9 mouse cellular contexts compared by ENCODE assay signal in the genomic region with DNA sequence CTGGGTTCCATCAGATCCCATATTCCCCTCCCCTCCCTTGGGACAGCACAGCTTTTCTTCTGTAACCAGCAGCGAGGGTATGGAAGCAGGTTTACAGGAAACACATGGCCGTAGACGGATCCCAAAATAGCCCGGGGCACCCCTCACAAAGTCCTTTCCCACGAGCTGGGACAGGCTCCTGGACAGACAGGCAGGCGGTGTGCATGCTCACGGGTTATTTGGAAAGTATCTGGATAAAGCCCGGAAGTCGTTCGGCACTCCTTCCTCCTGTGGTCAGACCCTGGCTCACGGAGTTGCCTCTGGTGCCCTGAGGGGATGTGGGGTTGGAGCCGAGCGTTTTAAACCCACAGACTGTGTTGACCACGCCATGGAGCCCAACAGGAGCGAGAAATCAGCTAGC. TPM values are rescaled to one million over a fixed set of nuclear protein-coding genes. Genes with fewer than 3 reads are reported as not detected.
DNase-seq lines count a peak whose midpoint lies in the region; ATAC-seq lines count a peak whose summit lies in the region.
"Had no signal": no experiment of that assay in that cellular context is flagged by ENCODE, and none has a peak within 500 bp of the region (broad histone marks: within the 10 kb centered on the region; RNA-seq: fewer than 3 reads in every experiment).

No protein-coding gene starts in this region.

- no peaks in the 10 kb centered on the region for H3K9me3 ChIP-seq in hindbrain, embryonic 10.5 days
- no peaks in the 10 kb centered on the region for H3K9me3 ChIP-seq in hindbrain, embryonic 13.5 days
- no peaks in the 10 kb centered on the region for H3K9me3 ChIP-seq in embryonic facial prominence, embryonic 13.5 days
- no peaks in the 10 kb centered on the region for H3K9me3 ChIP-seq in heart, embryonic 15.5 days (replicated peaks)
- H3K9me3 ChIP-seq in limb, embryonic 11.5 days (ENCODE audit: control insufficient read depth, low read length), result no peaks in the 10 kb centered on the region
- no peaks in the 10 kb centered on the region for H3K9me3 ChIP-seq in hindbrain, embryonic 14.5 days (ENCODE audit: control insufficient read depth, low read length)

- H3K36me3 ChIP-seq in hindbrain, embryonic 10.5 days, result peaks cover 69% of the 10 kb centered on the region
- no peaks in the 10 kb centered on the region for H3K36me3 ChIP-seq in hindbrain, embryonic 13.5 days
- H3K36me3 ChIP-seq in embryonic facial prominence, embryonic 13.5 days, result peaks cover 28% of the 10 kb centered on the region
- H3K36me3 ChIP-seq in heart, embryonic 15.5 days, result peaks cover 19% of the 10 kb centered on the region
- peaks cover 5% of the 10 kb centered on the region; the same call in 1 of the 2 replicates for H3K36me3 ChIP-seq in limb, embryonic 11.5 days (ENCODE audit: control insufficient read depth, insufficient read depth, low read length)
- H3K36me3 ChIP-seq in hindbrain, embryonic 14.5 days (replicated peaks; ENCODE audit: control insufficient read depth, insufficient read depth), result no peaks in the 10 kb centered on the region

- no peaks in the 10 kb centered on the region for H3K27me3 ChIP-seq in hindbrain, embryonic 10.5 days (ENCODE audit: insufficient read depth, poor library complexity, severe bottlenecking)
- H3K27me3 ChIP-seq in hindbrain, embryonic 13.5 days, result no peaks in the 10 kb centered on the region
- H3K27me3 ChIP-seq in embryonic facial prominence, embryonic 13.5 days, result no peaks in the 10 kb centered on the region
- no peaks in the 10 kb centered on the region for H3K27me3 ChIP-seq in heart, embryonic 15.5 days
- no peaks in the 10 kb centered on the region for H3K27me3 ChIP-seq in limb, embryonic 11.5 days (ENCODE audit: control insufficient read depth, insufficient read depth, low read length)
- H3K27me3 ChIP-seq in hindbrain, embryonic 14.5 days (ENCODE audit: control insufficient read depth, insufficient read depth, low read length), result no peaks in the 10 kb centered on the region

- H3K4me2 ChIP-seq in hindbrain, embryonic 13.5 days, result no peak overlapping the region
- no peak overlapping the region for H3K4me2 ChIP-seq in embryonic facial prominence, embryonic 13.5 days
- no peak overlapping the region for H3K4me2 ChIP-seq in heart, embryonic 15.5 days
- H3K4me2 ChIP-seq in limb, embryonic 11.5 days (ENCODE audit: low read depth, severe bottlenecking), result no peak overlapping the region
- no peak overlapping the region for H3K4me2 ChIP-seq in hindbrain, embryonic 14.5 days (replicated peaks)

- WGBS in hindbrain, embryonic 10.5 days, result 75% methylated on average over 15 of the region's 15 CpGs
- WGBS in hindbrain, embryonic 13.5 days, result 77% methylated on average over 15 of the region's 15 CpGs
- 15% methylated on average over 15 of the region's 15 CpGs for WGBS in embryonic facial prominence, embryonic 13.5 days
- WGBS in heart, embryonic 15.5 days, result 25% methylated on average over 15 of the region's 15 CpGs
- WGBS in limb, embryonic 11.5 days, result 43% methylated on average over 15 of the region's 15 CpGs
- 82% methylated on average over 15 of the region's 15 CpGs for WGBS in hindbrain, embryonic 14.5 days

- peaks cover 23% of the 10 kb centered on the region for H3K4me1 ChIP-seq in hindbrain, embryonic 10.5 days (replicated peaks)
- 0 out of 2 replicates have a peak, but pooled peaks cover 2% of the 10 kb centered on the region for H3K4me1 ChIP-seq in hindbrain, embryonic 13.5 days (replicated peaks)
- peaks cover 47% of the 10 kb centered on the region for H3K4me1 ChIP-seq in embryonic facial prominence, embryonic 13.5 days
- peaks cover 28% of the 10 kb centered on the region for H3K4me1 ChIP-seq in heart, embryonic 15.5 days (replicated peaks)
- H3K4me1 ChIP-seq in limb, embryonic 11.5 days (ENCODE audit: control insufficient read depth, insufficient read depth, low read length), result peaks cover 24% of the 10 kb centered on the region
- no peaks in the 10 kb centered on the region for H3K4me1 ChIP-seq in hindbrain, embryonic 14.5 days (replicated peaks; ENCODE audit: control insufficient read depth, insufficient read depth, low read length)

- DNase-seq in hindbrain, embryonic 10.5 days (ENCODE audit: low spot score), result no peak
- DNase-seq in limb, embryonic 11.5 days (ENCODE audit: low spot score), result peak; percentile 56
- no peak for DNase-seq in urinary bladder, adult 18-20 months (ENCODE audit: low spot score in 2 of 2)
- DNase-seq in hindbrain, embryonic 14.5 days (ENCODE audit: low spot score), result no peak
- DNase-seq: cerebellum, postnatal 14 days had no signal

- H3K27ac ChIP-seq in hindbrain, embryonic 10.5 days, result peak overlapping the region; percentile 14; the same call in 1 of the 2 replicates
- H3K27ac ChIP-seq in hindbrain, embryonic 13.5 days, result no peak overlapping the region
- peak overlapping the region; percentile 83 for H3K27ac ChIP-seq in embryonic facial prominence, embryonic 13.5 days
- H3K27ac ChIP-seq in heart, embryonic 15.5 days, result peak overlapping the region; percentile 72
- H3K27ac ChIP-seq in limb, embryonic 11.5 days (replicated peaks; ENCODE audit: low read depth, low read length), result peak overlapping the region; percentile 79
- H3K27ac ChIP-seq in hindbrain, embryonic 14.5 days, result no peak overlapping the region

- ATAC-seq in hindbrain, embryonic 13.5 days (ENCODE audit: low FRiP score), result no peak
- ATAC-seq in embryonic facial prominence, embryonic 13.5 days (ENCODE audit: insufficient number of reproducible peaks, insufficient read depth, low FRiP score, low TSS enrichment, low read depth), result no peak
- peak; percentile 28; the same call in 1 of the 2 replicates for ATAC-seq in heart, embryonic 15.5 days (replicated peaks; ENCODE audit: insufficient number of reproducible peaks, insufficient read depth, low FRiP score, low read depth)
- ATAC-seq in limb, embryonic 11.5 days (ENCODE audit: insufficient number of reproducible peaks, low FRiP score, low TSS enrichment, low read depth), result no peak
- no peak for ATAC-seq in erythroblast, adult 5-6 weeks (replicated peaks; ENCODE audit: low FRiP score, poor library complexity, severe bottlenecking)
- ATAC-seq in hindbrain, embryonic 14.5 days (ENCODE audit: low FRiP score), result no peak

- H3K4me3 ChIP-seq in hindbrain, embryonic 10.5 days, result no peak overlapping the region
- no peak overlapping the region for H3K4me3 ChIP-seq in hindbrain, embryonic 13.5 days
- H3K4me3 ChIP-seq in embryonic facial prominence, embryonic 13.5 days, result no peak overlapping the region
- no peak overlapping the region for H3K4me3 ChIP-seq in heart, embryonic 15.5 days
- no peak overlapping the region for H3K4me3 ChIP-seq in limb, embryonic 11.5 days (ENCODE audit: low read depth, low read length)
- no peak overlapping the region for H3K4me3 ChIP-seq in hindbrain, embryonic 14.5 days (replicated peaks; ENCODE audit: low read length)

- H3K9ac ChIP-seq in hindbrain, embryonic 13.5 days, result no peak overlapping the region
- H3K9ac ChIP-seq in embryonic facial prominence, embryonic 13.5 days, result no peak overlapping the region
- H3K9ac ChIP-seq in heart, embryonic 15.5 days, result no peak overlapping the region
- H3K9ac ChIP-seq in limb, embryonic 11.5 days (ENCODE audit: low read length), result no peak overlapping the region
- no peak overlapping the region for H3K9ac ChIP-seq in hindbrain, embryonic 14.5 days

RNA-seq across cellular contexts. Expression of gene Epha2, which starts 24.6 kb away (rescaled TPM):
- 3.3 and 4.4 TPM in 2 replicates for polyA plus RNA-seq in hindbrain, embryonic 10.5 days (2016; fragmentation: Nextera tagmentation; extraction: Ambion mirVana)
- polyA plus RNA-seq in hindbrain, embryonic 13.5 days (2015; fragmentation: Nextera tagmentation; extraction: Ambion mirVana), result 1.5 and 1.8 TPM in 2 replicates
- polyA plus RNA-seq in embryonic facial prominence, embryonic 13.5 days (2015; fragmentation: Nextera tagmentation; extraction: Ambion mirVana), result 2.6 and 4.0 TPM in 2 replicates
- 2.7 and 4.2 TPM in 2 replicates for polyA plus RNA-seq in heart, embryonic 15.5 days (2015; fragmentation: Nextera tagmentation; extraction: Ambion mirVana)
- polyA plus RNA-seq in limb, embryonic 11.5 days (2014; fragmentation: Nextera tagmentation; extraction: Ambion mirVana), result 2.2 and 2.4 TPM in 2 replicates
- not detected in 2 replicates for total RNA-seq in erythroblast, adult 5-6 weeks (2015; ENCODE audit: low replicate concordance)
- total RNA-seq in erythroblast, adult 5-6 weeks (2017; ENCODE audit: low replicate concordance), result 0.14 TPM in 1 of 2 replicates, not detected in the other
- polyA plus RNA-seq in hindbrain, embryonic 14.5 days (2014; fragmentation: Nextera tagmentation; extraction: Ambion mirVana), result 0.64 and 0.95 TPM in 2 replicates

RNA-seq across cellular contexts. Expression of gene Fam131c, which starts 42.4 kb away (rescaled TPM):
- 0.65 and 0.81 TPM in 2 replicates for polyA plus RNA-seq in hindbrain, embryonic 10.5 days (2016; fragmentation: Nextera tagmentation; extraction: Ambion mirVana)
- 11.7 and 12.7 TPM in 2 replicates for polyA plus RNA-seq in hindbrain, embryonic 13.5 days (2015; fragmentation: Nextera tagmentation; extraction: Ambion mirVana)
- 1.7 and 2.9 TPM in 2 replicates for polyA plus RNA-seq in embryonic facial prominence, embryonic 13.5 days (2015; fragmentation: Nextera tagmentation; extraction: Ambion mirVana)
- polyA plus RNA-seq in heart, embryonic 15.5 days (2015; fragmentation: Nextera tagmentation; extraction: Ambion mirVana), result 0.53 and 0.70 TPM in 2 replicates
- polyA plus RNA-seq in limb, embryonic 11.5 days (2014; fragmentation: Nextera tagmentation; extraction: Ambion mirVana), result 0.34 and 0.57 TPM in 2 replicates
- total RNA-seq in erythroblast, adult 5-6 weeks (2015; ENCODE audit: low replicate concordance), result not detected in 2 replicates
- total RNA-seq in erythroblast, adult 5-6 weeks (2017; ENCODE audit: low replicate concordance), result not detected in 2 replicates
- 40.1 and 50.4 TPM in 2 replicates for polyA plus RNA-seq in hindbrain, embryonic 14.5 days (2014; fragmentation: Nextera tagmentation; extraction: Ambion mirVana)

Comparison
In these comparisons a context has a peak if more than half of its experiments do, and no peak if none do; other contexts are left out.
1. H3K27ac ChIP-seq: peak in hindbrain, embryonic 10.5 days (single experiment), embryonic facial prominence, embryonic 13.5 days (single experiment), heart, embryonic 15.5 days (single experiment) and limb, embryonic 11.5 days (single experiment); none in hindbrain, embryonic 13.5 days (single experiment) and hindbrain, embryonic 14.5 days (single experiment).